Comparison of ENCODE assay signal across 14 mouse cellular contexts in genomic region chr7:83140658-83141057, GRCm38 (mm10).
DNase-seq lines count a peak whose midpoint lies in the region; ATAC-seq and TF ChIP-seq lines count a peak whose summit lies in the region.
"Had no signal": no experiment of that assay in that cellular context is flagged by ENCODE, and none has a peak within 500 bp of the region (broad histone marks: within the 10 kb centered on the region; RNA-seq: fewer than 3 reads in every experiment).

No protein-coding gene starts in this region.

- H3K9me3 ChIP-seq in forebrain, embryonic 14.5 days (replicated peaks; ENCODE audit: control insufficient read depth, low read length): no peaks in the 10 kb centered on the region
- H3K9me3 ChIP-seq in forebrain, embryonic 13.5 days (replicated peaks): no peaks in the 10 kb centered on the region
- no peaks in the 10 kb centered on the region for H3K9me3 ChIP-seq in hindbrain, postnatal 0 days (ENCODE audit: low read length)
- no peaks in the 10 kb centered on the region for H3K9me3 ChIP-seq in hindbrain, embryonic 10.5 days
- H3K9me3 ChIP-seq: embryonic facial prominence, embryonic 15.5 days; liver, embryonic 13.5 days; midbrain, embryonic 12.5 days; neural tube, embryonic 12.5 days had no signal

- no peak overlapping the region for H3K4me3 ChIP-seq in forebrain, embryonic 14.5 days (ENCODE audit: low read depth, low read length)
- no peak overlapping the region for H3K4me3 ChIP-seq in forebrain, embryonic 13.5 days
- H3K4me3 ChIP-seq in hindbrain, postnatal 0 days (ENCODE audit: low read length): no peak overlapping the region
- H3K4me3 ChIP-seq in hindbrain, embryonic 10.5 days: no peak overlapping the region
- H3K4me3 ChIP-seq: embryonic facial prominence, embryonic 15.5 days; liver, embryonic 13.5 days; midbrain, embryonic 12.5 days; neural tube, embryonic 12.5 days had no signal

- H3K27ac ChIP-seq in forebrain, embryonic 14.5 days (ENCODE audit: low read depth, low read length): no peak overlapping the region
- no peak overlapping the region for H3K27ac ChIP-seq in forebrain, embryonic 13.5 days
- H3K27ac ChIP-seq in hindbrain, postnatal 0 days: no peak overlapping the region
- H3K27ac ChIP-seq in hindbrain, embryonic 10.5 days: no peak overlapping the region
- H3K27ac ChIP-seq: embryonic facial prominence, embryonic 15.5 days; liver, embryonic 13.5 days; midbrain, embryonic 12.5 days; neural tube, embryonic 12.5 days had no signal

- POLR2A ChIA-PET in Patski (lab: Charles Lee): interaction anchor here (0.9 to 1.2 kb wide), 2 partner anchors 11 to 14 kb away, joined by 3 to 4 read pairs; no protein-coding TSS in a partner anchor

- WGBS in forebrain, embryonic 14.5 days: 93% methylated on average over 3 of the region's 3 CpGs
- 83% methylated on average over 3 of the region's 3 CpGs for WGBS in forebrain, embryonic 13.5 days
- WGBS in hindbrain, postnatal 0 days: 74% methylated on average over 3 of the region's 3 CpGs
- WGBS in hindbrain, embryonic 10.5 days: 93% methylated on average over 3 of the region's 3 CpGs

- TF ChIP-seq CTCF in hindbrain, postnatal 0 days (IDR thresholded peaks at IDR 0.05; ENCODE audit: low read depth): peak; percentile 38
- TF ChIP-seq CTCF in Patski (IDR thresholded peaks at IDR 0.05): peak; percentile 38

- H3K4me2 ChIP-seq in forebrain, embryonic 14.5 days (ENCODE audit: low read length): no peak overlapping the region
- no peak overlapping the region for H3K4me2 ChIP-seq in forebrain, embryonic 13.5 days
- H3K4me2 ChIP-seq in hindbrain, postnatal 0 days (ENCODE audit: low read depth, low read length): no peak overlapping the region
- H3K4me2 ChIP-seq: embryonic facial prominence, embryonic 15.5 days; liver, embryonic 13.5 days; midbrain, embryonic 12.5 days; neural tube, embryonic 12.5 days had no signal

- no peak for ATAC-seq in forebrain, embryonic 14.5 days
- no peak for ATAC-seq in forebrain, embryonic 13.5 days
- ATAC-seq in hindbrain, postnatal 0 days: no peak
- ATAC-seq in Patski: no peak
- ATAC-seq: inflammation-experienced regulatory T-cells, adult 6 months had no signal

- no peak overlapping the region for H3K9ac ChIP-seq in forebrain, embryonic 14.5 days (ENCODE audit: low read length)
- no peak overlapping the region for H3K9ac ChIP-seq in forebrain, embryonic 13.5 days
- H3K9ac ChIP-seq in hindbrain, postnatal 0 days (replicated peaks; ENCODE audit: low read length): no peak overlapping the region
- H3K9ac ChIP-seq: embryonic facial prominence, embryonic 15.5 days; liver, embryonic 13.5 days; midbrain, embryonic 12.5 days; neural tube, embryonic 12.5 days had no signal

- in situ Hi-C loops in Patski (cut with MboI; ENCODE audit: low pct_unique_long_range_greater_than_20kb): no loop called here

- DNase-seq in forebrain, embryonic 14.5 days (ENCODE audit: low spot score): peak; percentile 27
- DNase-seq in hindbrain, postnatal 0 days (ENCODE audit: low spot score): peak; percentile 19
- no peak for DNase-seq in hindbrain, embryonic 10.5 days (ENCODE audit: low spot score)
- no peak for DNase-seq in Patski (ENCODE audit: low read depth, low spot score)
- peak; percentile 10 to 11 for DNase-seq in cerebellum, postnatal 36 days
- no peak for DNase-seq in natural killer cell, adult 2 months (ENCODE audit: low spot score in 2 of 2)
- DNase-seq: adrenal gland, adult 8-10 months; liver, embryonic 13.5 days; thymus, postnatal 4 days had no signal

- no peaks in the 10 kb centered on the region for H3K4me1 ChIP-seq in forebrain, embryonic 14.5 days (ENCODE audit: control insufficient read depth, insufficient read depth, low read length)
- H3K4me1 ChIP-seq in forebrain, embryonic 13.5 days: no peaks in the 10 kb centered on the region
- no peaks in the 10 kb centered on the region for H3K4me1 ChIP-seq in hindbrain, postnatal 0 days (ENCODE audit: insufficient read depth, low read length)
- H3K4me1 ChIP-seq in hindbrain, embryonic 10.5 days (replicated peaks): no peaks in the 10 kb centered on the region
- H3K4me1 ChIP-seq: embryonic facial prominence, embryonic 15.5 days; liver, embryonic 13.5 days; neural tube, embryonic 12.5 days had no signal

- CTCF ChIA-PET in Patski (lab: Charles Lee): interaction anchor here (1.0 to 2.1 kb wide), 7 partner anchors 10 to 345 kb away, joined by 3 to 6 read pairs (median 4); no protein-coding TSS in a partner anchor

- H3K27me3 ChIP-seq in forebrain, embryonic 14.5 days (replicated peaks; ENCODE audit: control insufficient read depth, insufficient read depth, low read length): no peaks in the 10 kb centered on the region
- H3K27me3 ChIP-seq in forebrain, embryonic 13.5 days: no peaks in the 10 kb centered on the region
- H3K27me3 ChIP-seq in hindbrain, postnatal 0 days (ENCODE audit: insufficient read depth, low read length): no peaks in the 10 kb centered on the region
- no peaks in the 10 kb centered on the region for H3K27me3 ChIP-seq in hindbrain, embryonic 10.5 days (ENCODE audit: insufficient read depth, poor library complexity, severe bottlenecking)
- peaks cover 4% of the 10 kb centered on the region for H3K27me3 ChIP-seq in Patski
- H3K27me3 ChIP-seq: embryonic facial prominence, embryonic 15.5 days; liver, embryonic 13.5 days; midbrain, embryonic 12.5 days; neural tube, embryonic 12.5 days had no signal

- no peaks in the 10 kb centered on the region for H3K36me3 ChIP-seq in forebrain, embryonic 14.5 days (ENCODE audit: control insufficient read depth, insufficient read depth, low read length)
- H3K36me3 ChIP-seq in forebrain, embryonic 13.5 days (ENCODE audit: poor library complexity, severe bottlenecking): no peaks in the 10 kb centered on the region
- no peaks in the 10 kb centered on the region for H3K36me3 ChIP-seq in hindbrain, postnatal 0 days (ENCODE audit: insufficient read depth, low read length)
- no peaks in the 10 kb centered on the region for H3K36me3 ChIP-seq in hindbrain, embryonic 10.5 days
- H3K36me3 ChIP-seq: embryonic facial prominence, embryonic 15.5 days; liver, embryonic 13.5 days; midbrain, embryonic 12.5 days; neural tube, embryonic 12.5 days had no signal

Comparison
In these comparisons a context has a peak if more than half of its experiments do, and no peak if none do; other contexts are left out.
1. DNase-seq: peak in forebrain, embryonic 14.5 days (single experiment), hindbrain, postnatal 0 days (single experiment) and cerebellum, postnatal 36 days (2 of 2); none in hindbrain, embryonic 10.5 days (single experiment), Patski (single experiment) and natural killer cell, adult 2 months (0 of 2).